Mouse (Mus musculus): ENCODE results near the gene Ube2m. TPM values are rescaled to one million over a fixed set of nuclear protein-coding genes. Genes with fewer than 3 reads are reported as not detected.

Gene Ube2m
- polyA plus RNA-seq, 1 experiment from 2014 or later = 172 TPM

GRCm38 (mm10) chr7:13006531-13006930 lies 31.5 kb downstream of the Ube2m start:
- no peaks in the 10 kb centered on the region for H3K4me1 ChIP-seq (ENCODE audit: control insufficient read depth, insufficient read depth, low read length)
- H3K27me3 ChIP-seq (ENCODE audit: control insufficient read depth, insufficient read depth, low read length) = peaks cover 4% of the 10 kb centered on the region; the same call in 1 of the 2 replicates
- H3K4me2 ChIP-seq (ENCODE audit: low read depth, low read length) = no peak overlapping the region
- H3K9me3 ChIP-seq (replicated peaks; ENCODE audit: control insufficient read depth, low read length) = no peaks in the 10 kb centered on the region
- DNase-seq (ENCODE audit: low spot score) (no peak), ATAC-seq (replicated peaks; ENCODE audit: insufficient number of reproducible peaks, low FRiP score, low TSS enrichment, low read depth) (no peak)
- H3K36me3 ChIP-seq (replicated peaks; ENCODE audit: control insufficient read depth, insufficient read depth, low read depth, low read length) = peaks cover 6% of the 10 kb centered on the region; the same call in 1 of the 2 replicates
- no peak overlapping the region for H3K9ac ChIP-seq (replicated peaks; ENCODE audit: low read length)
- no peak overlapping the region for H3K4me3 ChIP-seq (ENCODE audit: low read depth, low read length)
- H3K27ac ChIP-seq (replicated peaks; ENCODE audit: low read depth, low read length) = no peak overlapping the region
- 86% methylated on average over 10 of the region's 10 CpGs for WGBS

- 91% methylated on average over 17 of the region's 17 CpGs for WGBS
- no peak overlapping the region for H3K4me3 ChIP-seq (ENCODE audit: low read depth, low read length)
- peaks cover 4% of the 10 kb centered on the region; the same call in 1 of the 2 replicates for H3K27me3 ChIP-seq (ENCODE audit: control insufficient read depth, insufficient read depth, low read length)
- ATAC-seq (replicated peaks; ENCODE audit: insufficient number of reproducible peaks, low FRiP score, low TSS enrichment, low read depth) (no peak), DNase-seq (ENCODE audit: low spot score) (no peak)
- no peaks in the 10 kb centered on the region for H3K9me3 ChIP-seq (replicated peaks; ENCODE audit: control insufficient read depth, low read length)
- H3K4me2 ChIP-seq (ENCODE audit: low read depth, low read length) = no peak overlapping the region
- peaks cover 6% of the 10 kb centered on the region; the same call in 1 of the 2 replicates for H3K36me3 ChIP-seq (replicated peaks; ENCODE audit: control insufficient read depth, insufficient read depth, low read depth, low read length)
- H3K4me1 ChIP-seq (ENCODE audit: control insufficient read depth, insufficient read depth, low read length) = no peaks in the 10 kb centered on the region
- H3K9ac ChIP-seq (replicated peaks; ENCODE audit: low read length) = no peak overlapping the region
- no peak overlapping the region for H3K27ac ChIP-seq (replicated peaks; ENCODE audit: low read depth, low read length)
Measured at GRCm38 (mm10) chr7:13006011-13006410, 32.1 kb downstream of the Ube2m start.

- H3K4me3 ChIP-seq (ENCODE audit: low read depth, low read length) = no peak overlapping the region
- H3K36me3 ChIP-seq (replicated peaks; ENCODE audit: control insufficient read depth, insufficient read depth, low read depth, low read length) = peaks cover 6% of the 10 kb centered on the region; the same call in 1 of the 2 replicates
- H3K27ac ChIP-seq (replicated peaks; ENCODE audit: low read depth, low read length) = no peak overlapping the region
- H3K9me3 ChIP-seq (replicated peaks; ENCODE audit: control insufficient read depth, low read length) = no peaks in the 10 kb centered on the region
- no peak overlapping the region for H3K9ac ChIP-seq (replicated peaks; ENCODE audit: low read length)
- ATAC-seq (replicated peaks; ENCODE audit: insufficient number of reproducible peaks, low FRiP score, low TSS enrichment, low read depth) (no peak), DNase-seq (ENCODE audit: low spot score) (no peak)
- H3K4me1 ChIP-seq (ENCODE audit: control insufficient read depth, insufficient read depth, low read length) = no peaks in the 10 kb centered on the region
- WGBS = 70% methylated on average over 5 of the region's 5 CpGs
- H3K4me2 ChIP-seq (ENCODE audit: low read depth, low read length) = no peak overlapping the region
- peaks cover 4% of the 10 kb centered on the region; the same call in 1 of the 2 replicates for H3K27me3 ChIP-seq (ENCODE audit: control insufficient read depth, insufficient read depth, low read length)
Measured at GRCm38 (mm10) chr7:13003380-13003779, 34.7 kb downstream of the Ube2m start.

- H3K4me2 ChIP-seq (ENCODE audit: low read depth, low read length) = no peak overlapping the region
- WGBS = 82% methylated on average over 1 of the region's 1 CpGs
- no peak for ATAC-seq (replicated peaks; ENCODE audit: insufficient number of reproducible peaks, low FRiP score, low TSS enrichment, low read depth)
- no peak overlapping the region for H3K27ac ChIP-seq (replicated peaks; ENCODE audit: low read depth, low read length)
- no peak for DNase-seq (ENCODE audit: low spot score)
- no peak overlapping the region for H3K4me3 ChIP-seq (ENCODE audit: low read depth, low read length)
- no peak overlapping the region for H3K9ac ChIP-seq (replicated peaks; ENCODE audit: low read length)
- H3K27me3 ChIP-seq (ENCODE audit: control insufficient read depth, insufficient read depth, low read length) = no peaks in the 10 kb centered on the region
- H3K4me1 ChIP-seq (ENCODE audit: control insufficient read depth, insufficient read depth, low read length) = no peaks in the 10 kb centered on the region
- no peaks in the 10 kb centered on the region for H3K9me3 ChIP-seq (replicated peaks; ENCODE audit: control insufficient read depth, low read length)
- peaks cover 4% of the 10 kb centered on the region; the same call in 1 of the 2 replicates for H3K36me3 ChIP-seq (replicated peaks; ENCODE audit: control insufficient read depth, insufficient read depth, low read depth, low read length)
Measured at GRCm38 (mm10) chr7:13001584-13001983, 36.5 kb downstream of the Ube2m start.

GRCm38 (mm10) chr7:12998851-12999250 lies 39.2 kb downstream of the Ube2m start, which contains the start of gene Trim28:
TSS of gene Trim28 (plus strand) at chr7:12999114.
- Histone ChIP-seq H3K9me3 (replicated peaks; ENCODE audit: control insufficient read depth, low read length) (no peaks in the 10 kb centered on the region), H3K4me2 (ENCODE audit: low read depth, low read length) (no peak within 1 kb of the TSS), H3K27ac (replicated peaks; ENCODE audit: low read depth, low read length) (no peak within 1 kb of the TSS), H3K9ac (replicated peaks; ENCODE audit: low read length) (no peak within 1 kb of the TSS), H3K36me3 (replicated peaks; ENCODE audit: control insufficient read depth, insufficient read depth, low read depth, low read length) (no peaks in the 10 kb centered on the region), H3K4me3 (ENCODE audit: low read depth, low read length) (no peak within 1 kb of the TSS), H3K4me1 (ENCODE audit: control insufficient read depth, insufficient read depth, low read length) (no peaks in the 10 kb centered on the region), H3K27me3 (ENCODE audit: control insufficient read depth, insufficient read depth, low read length) (no peaks in the 10 kb centered on the region)
- ATAC-seq (replicated peaks; ENCODE audit: insufficient number of reproducible peaks, low FRiP score, low TSS enrichment, low read depth) (no peak), DNase-seq (ENCODE audit: low spot score) (no peak)
- 73% methylated on average over 3 of the region's 3 CpGs for WGBS

- Histone ChIP-seq H3K4me2 (ENCODE audit: low read depth, low read length) (no peak within 1 kb of the TSS), H3K9me3 (replicated peaks; ENCODE audit: control insufficient read depth, low read length) (no peaks in the 10 kb centered on the region), H3K27ac (replicated peaks; ENCODE audit: low read depth, low read length) (no peak within 1 kb of the TSS), H3K27me3 (ENCODE audit: control insufficient read depth, insufficient read depth, low read length) (no peaks in the 10 kb centered on the region), H3K4me3 (ENCODE audit: low read depth, low read length) (no peak within 1 kb of the TSS), H3K4me1 (ENCODE audit: control insufficient read depth, insufficient read depth, low read length) (no peaks in the 10 kb centered on the region), H3K36me3 (replicated peaks; ENCODE audit: control insufficient read depth, insufficient read depth, low read depth, low read length) (no peaks in the 10 kb centered on the region), H3K9ac (replicated peaks; ENCODE audit: low read length) (no peak within 1 kb of the TSS)
- 81% methylated on average over 5 of the region's 5 CpGs for WGBS
- DNase-seq (ENCODE audit: low spot score) = no peak
- no peak for ATAC-seq (replicated peaks; ENCODE audit: insufficient number of reproducible peaks, low FRiP score, low TSS enrichment, low read depth)
Measured at GRCm38 (mm10) chr7:12998053-12998452, 40.0 kb downstream of the Ube2m start, which contains the start of gene Slc27a5. TSS of gene Slc27a5 (minus strand) at chr7:12998192.

GRCm38 (mm10) chr7:12997230-12997629 lies 40.8 kb downstream of the Ube2m start:
- Histone ChIP-seq H3K9ac (replicated peaks; ENCODE audit: low read length) (no peak overlapping the region), H3K4me2 (ENCODE audit: low read depth, low read length) (no peak overlapping the region), H3K36me3 (replicated peaks; ENCODE audit: control insufficient read depth, insufficient read depth, low read depth, low read length) (no peaks in the 10 kb centered on the region), H3K9me3 (replicated peaks; ENCODE audit: control insufficient read depth, low read length) (no peaks in the 10 kb centered on the region), H3K27me3 (ENCODE audit: control insufficient read depth, insufficient read depth, low read length) (no peaks in the 10 kb centered on the region), H3K4me1 (ENCODE audit: control insufficient read depth, insufficient read depth, low read length) (no peaks in the 10 kb centered on the region), H3K4me3 (ENCODE audit: low read depth, low read length) (no peak overlapping the region), H3K27ac (replicated peaks; ENCODE audit: low read depth, low read length) (no peak overlapping the region)
- DNase-seq (ENCODE audit: low spot score) = no peak
- ATAC-seq (replicated peaks; ENCODE audit: insufficient number of reproducible peaks, low FRiP score, low TSS enrichment, low read depth) = no peak
- 69% methylated on average over 5 of the region's 5 CpGs for WGBS

- no peak overlapping the region for H3K4me2 ChIP-seq (ENCODE audit: low read depth, low read length)
- no peaks in the 10 kb centered on the region for H3K9me3 ChIP-seq (replicated peaks; ENCODE audit: control insufficient read depth, low read length)
- no peak overlapping the region for H3K27ac ChIP-seq (replicated peaks; ENCODE audit: low read depth, low read length)
- H3K27me3 ChIP-seq (ENCODE audit: control insufficient read depth, insufficient read depth, low read length) = no peaks in the 10 kb centered on the region
- H3K4me3 ChIP-seq (ENCODE audit: low read depth, low read length) = no peak overlapping the region
- H3K4me1 ChIP-seq (ENCODE audit: control insufficient read depth, insufficient read depth, low read length) = no peaks in the 10 kb centered on the region
- H3K36me3 ChIP-seq (replicated peaks; ENCODE audit: control insufficient read depth, insufficient read depth, low read depth, low read length) = no peaks in the 10 kb centered on the region
- ATAC-seq (replicated peaks; ENCODE audit: insufficient number of reproducible peaks, low FRiP score, low TSS enrichment, low read depth) (no peak), DNase-seq (ENCODE audit: low spot score) (no peak)
- H3K9ac ChIP-seq (replicated peaks; ENCODE audit: low read length) = no peak overlapping the region
Measured at GRCm38 (mm10) chr7:12995862-12996261, 42.2 kb downstream of the Ube2m start.
